Mouse (Mus musculus): ENCODE measurements around the gene Nup214. TPM values are rescaled to one million over a fixed set of nuclear protein-coding genes. Genes with fewer than 3 reads are reported as not detected.
A peak's percentile ranks its signal among the peaks of the same experiment; 100 is the strongest.

Nup214 gene
- total RNA-seq (2014; rRNA removed) (5.3 and 7.1 TPM in 2 replicates), polyA plus RNA-seq (2012; rRNA removed) (10.2 and 11.5 TPM in 2 replicates)

DNA sequence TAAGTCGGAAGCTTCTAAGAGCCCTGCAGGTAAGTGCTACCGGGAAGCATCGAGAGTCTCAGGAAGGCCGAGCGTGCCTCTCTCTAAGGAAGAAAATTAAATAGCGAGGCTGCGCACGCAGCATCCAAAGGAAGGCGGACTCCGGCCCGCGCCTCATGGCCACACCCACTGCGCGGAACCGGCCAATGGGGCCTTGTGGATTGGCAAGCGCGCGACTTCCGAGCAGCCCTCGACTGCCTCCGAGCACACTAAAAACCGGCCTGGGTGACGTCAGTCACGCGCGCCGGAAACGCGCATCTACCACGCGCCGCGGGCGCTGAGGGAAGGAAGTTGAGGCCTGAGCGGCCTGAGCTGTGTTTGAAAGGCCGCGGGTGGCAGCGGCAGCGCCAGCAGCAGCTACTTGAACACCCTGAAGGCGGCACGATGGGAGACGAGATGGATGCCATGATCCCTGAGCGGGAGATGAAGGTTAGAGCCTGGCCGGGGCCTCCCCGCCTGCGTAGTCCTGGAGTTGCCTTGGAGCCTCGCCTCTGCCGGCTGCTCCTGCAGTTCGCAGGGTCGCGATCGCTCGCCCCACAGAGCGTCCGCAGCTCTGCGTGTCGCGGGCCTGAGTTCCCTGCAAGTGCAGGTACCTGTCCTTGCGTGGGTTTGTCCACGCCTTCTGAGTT is at the start of gene Nup214:
Gene Nup214 (plus strand): TSS at position 296 of the 668 bp plus-strand sequence.
- Histone ChIP-seq H3K36me3 (ENCODE audit: control insufficient read depth, insufficient read depth, low read length) (peaks cover 17% of the 10 kb centered on the region), H3K9ac (ENCODE audit: low read depth, low read length) (peak within 1 kb of the TSS; percentile 88), H3K4me3 (ENCODE audit: insufficient read depth, low read depth, low read length) (peak within 1 kb of the TSS; percentile 85), H3K4me1 (ENCODE audit: control insufficient read depth, insufficient read depth, low read length) (peaks cover 3% of the 10 kb centered on the region), H3K27me3 (ENCODE audit: control insufficient read depth, insufficient read depth, low read length) (no peaks in the 10 kb centered on the region), H3K27ac (replicated peaks; ENCODE audit: insufficient read depth, low read depth, low read length) (peak within 1 kb of the TSS; percentile 7; the same call in 1 of the 2 replicates), H3K79me2 (ENCODE audit: control insufficient read depth, insufficient read depth, low read length) (peaks cover 5% of the 10 kb centered on the region; the same call in 1 of the 2 replicates)
- TF ChIP-seq POLR2A (IDR thresholded peaks at IDR 0.05; ENCODE audit: extremely low read depth, insufficient read depth, low read length) (peak; percentile 61; the same call in 1 of the 2 replicates), CTCF (IDR thresholded peaks at IDR 0.05; ENCODE audit: low read depth, low read length) (no peak)
- WGBS, result under 1% methylated on average over 60 of the region's 60 CpGs
- peak; percentile 92 for DNase-seq (ENCODE audit: extremely low read depth, low read depth, low spot score)

DNA sequence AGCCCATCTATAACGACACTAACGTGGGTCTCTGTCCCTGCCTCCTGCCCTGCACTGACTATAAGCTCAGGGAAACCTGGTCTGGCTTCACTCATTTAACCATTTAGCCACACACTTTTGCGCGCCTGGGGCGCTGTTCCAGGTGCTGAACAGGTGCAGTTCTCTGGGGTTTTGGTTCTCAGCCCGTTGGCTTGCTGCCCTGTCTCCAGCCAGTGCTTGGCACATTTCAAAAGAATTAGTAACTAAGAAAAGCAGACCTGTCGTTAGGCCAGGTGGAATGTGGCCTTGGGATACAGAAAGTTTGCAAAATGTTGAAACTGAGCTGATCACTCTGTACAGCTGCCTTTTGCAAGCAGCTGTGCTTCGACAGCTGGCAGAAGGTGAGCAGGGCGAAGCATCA is 49.4 kb upstream of the Nup214 start:
- no peak overlapping the region for H3K27ac ChIP-seq (replicated peaks; ENCODE audit: insufficient read depth, low read depth, low read length)
- 6% methylated on average over 9 of the region's 9 CpGs for WGBS
- H3K9ac ChIP-seq (ENCODE audit: low read depth, low read length), result no peak overlapping the region
- H3K4me3 ChIP-seq (ENCODE audit: insufficient read depth, low read depth, low read length), result no peak overlapping the region
- 0 out of 2 replicates have a peak, but pooled peaks cover 2% of the 10 kb centered on the region for H3K27me3 ChIP-seq (ENCODE audit: control insufficient read depth, insufficient read depth, low read length)
- TF ChIP-seq POLR2A (IDR thresholded peaks at IDR 0.05; ENCODE audit: extremely low read depth, insufficient read depth, low read length), result no peak
- peak; percentile 14; the same call in 1 of the 2 replicates for TF ChIP-seq CTCF (IDR thresholded peaks at IDR 0.05; ENCODE audit: low read depth, low read length)
- no peaks in the 10 kb centered on the region for H3K36me3 ChIP-seq (ENCODE audit: control insufficient read depth, insufficient read depth, low read length)
- 0 out of 2 replicates have a peak, but pooled peaks cover 1% of the 10 kb centered on the region for H3K4me1 ChIP-seq (ENCODE audit: control insufficient read depth, insufficient read depth, low read length)
- H3K79me2 ChIP-seq (ENCODE audit: control insufficient read depth, insufficient read depth, low read length), result no peaks in the 10 kb centered on the region
- DNase-seq (ENCODE audit: extremely low read depth, low read depth, low spot score), result peak; percentile 96

DNA sequence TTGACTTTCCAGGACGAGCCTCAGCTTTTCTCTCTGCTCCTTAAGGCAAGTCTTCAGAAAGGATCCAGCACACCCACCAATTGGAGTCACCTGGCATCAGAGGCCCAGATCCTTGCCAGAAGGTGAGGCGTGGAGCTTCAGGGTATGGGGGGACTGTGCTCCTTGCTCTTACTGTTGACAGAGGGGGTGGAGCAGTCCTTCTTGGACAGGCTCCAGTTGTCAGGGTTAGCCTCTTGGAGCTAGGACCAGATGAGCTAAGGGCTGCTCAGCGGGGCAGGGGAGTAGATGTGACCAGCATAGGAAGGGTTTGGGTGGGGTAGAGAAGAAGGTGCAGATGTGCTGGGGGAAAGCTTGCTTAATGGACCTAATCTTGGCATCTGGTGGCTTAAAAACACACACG is 48.3 kb upstream of the Nup214 start:
- no peak overlapping the region for H3K9ac ChIP-seq (ENCODE audit: low read depth, low read length)
- DNase-seq (ENCODE audit: extremely low read depth, low read depth, low spot score), result no peak
- WGBS, result 31% methylated on average over 4 of the region's 4 CpGs
- 0 out of 2 replicates have a peak, but pooled peaks cover 2% of the 10 kb centered on the region for H3K27me3 ChIP-seq (ENCODE audit: control insufficient read depth, insufficient read depth, low read length)
- H3K36me3 ChIP-seq (ENCODE audit: control insufficient read depth, insufficient read depth, low read length), result no peaks in the 10 kb centered on the region
- H3K4me1 ChIP-seq (ENCODE audit: control insufficient read depth, insufficient read depth, low read length), result 0 out of 2 replicates have a peak, but pooled peaks cover 1% of the 10 kb centered on the region
- H3K27ac ChIP-seq (replicated peaks; ENCODE audit: insufficient read depth, low read depth, low read length), result no peak overlapping the region
- TF ChIP-seq POLR2A (IDR thresholded peaks at IDR 0.05; ENCODE audit: extremely low read depth, insufficient read depth, low read length) (no peak), CTCF (IDR thresholded peaks at IDR 0.05; ENCODE audit: low read depth, low read length) (no peak)
- no peaks in the 10 kb centered on the region for H3K79me2 ChIP-seq (ENCODE audit: control insufficient read depth, insufficient read depth, low read length)
- no peak overlapping the region for H3K4me3 ChIP-seq (ENCODE audit: insufficient read depth, low read depth, low read length)

DNA sequence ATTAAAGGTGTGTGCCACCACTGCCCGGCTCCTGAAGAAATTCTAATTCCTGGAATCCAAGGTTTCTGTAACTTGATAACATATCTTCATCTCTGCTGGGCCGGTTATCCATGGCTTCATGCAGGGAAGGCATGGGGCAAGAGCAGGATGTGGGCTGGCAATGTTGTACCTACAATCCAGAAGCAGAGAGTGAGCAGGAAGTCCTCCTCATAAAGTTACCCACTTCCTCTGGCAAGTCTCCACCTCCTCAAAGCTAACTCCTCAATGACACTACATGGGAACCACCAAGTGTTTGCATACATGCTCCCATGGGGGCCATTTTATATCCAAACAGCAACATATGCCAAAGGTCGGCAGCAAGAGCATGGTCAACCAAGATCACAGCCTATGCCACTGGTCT is 44.6 kb upstream of the Nup214 start:
- DNase-seq (ENCODE audit: extremely low read depth, low read depth, low spot score), result no peak
- no peak for TF ChIP-seq POLR2A (IDR thresholded peaks at IDR 0.05; ENCODE audit: extremely low read depth, insufficient read depth, low read length)
- TF ChIP-seq CTCF (IDR thresholded peaks at IDR 0.05; ENCODE audit: low read depth, low read length), result no peak
- Histone ChIP-seq H3K27me3 (ENCODE audit: control insufficient read depth, insufficient read depth, low read length) (no peaks in the 10 kb centered on the region), H3K4me1 (ENCODE audit: control insufficient read depth, insufficient read depth, low read length) (peaks cover 5% of the 10 kb centered on the region; the same call in 1 of the 2 replicates), H3K36me3 (ENCODE audit: control insufficient read depth, insufficient read depth, low read length) (no peaks in the 10 kb centered on the region), H3K9ac (ENCODE audit: low read depth, low read length) (no peak overlapping the region), H3K4me3 (ENCODE audit: insufficient read depth, low read depth, low read length) (no peak overlapping the region), H3K79me2 (ENCODE audit: control insufficient read depth, insufficient read depth, low read length) (no peaks in the 10 kb centered on the region), H3K27ac (replicated peaks; ENCODE audit: insufficient read depth, low read depth, low read length) (no peak overlapping the region)
- WGBS, result 84% methylated on average over 3 of the region's 3 CpGs

DNA sequence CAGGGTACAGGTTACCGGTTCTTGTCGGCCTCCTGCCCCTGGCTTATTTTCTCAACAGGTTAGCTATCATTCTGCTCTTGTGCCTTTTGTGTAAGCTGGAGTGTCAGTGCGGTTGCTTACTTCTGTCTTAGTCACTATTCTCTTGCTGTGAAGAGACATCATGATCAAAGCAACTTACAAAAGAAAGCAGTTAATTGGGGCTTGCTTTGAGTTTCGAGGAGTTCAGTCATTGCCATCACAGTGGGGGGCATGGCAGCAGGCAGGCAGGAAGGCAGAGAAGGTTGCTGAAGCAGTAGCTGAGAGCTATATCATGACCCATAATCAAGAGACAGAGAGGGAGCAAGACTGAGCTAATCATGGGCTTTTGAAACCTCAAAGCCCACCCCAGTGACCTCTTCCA is 39.7 kb upstream of the Nup214 start:
- no peaks in the 10 kb centered on the region for H3K27me3 ChIP-seq (ENCODE audit: control insufficient read depth, insufficient read depth, low read length)
- TF ChIP-seq POLR2A (IDR thresholded peaks at IDR 0.05; ENCODE audit: extremely low read depth, insufficient read depth, low read length) (no peak), CTCF (IDR thresholded peaks at IDR 0.05; ENCODE audit: low read depth, low read length) (no peak)
- H3K9ac ChIP-seq (ENCODE audit: low read depth, low read length), result no peak overlapping the region
- H3K4me1 ChIP-seq (ENCODE audit: control insufficient read depth, insufficient read depth, low read length), result peaks cover 5% of the 10 kb centered on the region; the same call in 1 of the 2 replicates
- no peak overlapping the region for H3K27ac ChIP-seq (replicated peaks; ENCODE audit: insufficient read depth, low read depth, low read length)
- no peaks in the 10 kb centered on the region for H3K79me2 ChIP-seq (ENCODE audit: control insufficient read depth, insufficient read depth, low read length)
- WGBS, result 86% methylated on average over 4 of the region's 4 CpGs
- H3K36me3 ChIP-seq (ENCODE audit: control insufficient read depth, insufficient read depth, low read length), result no peaks in the 10 kb centered on the region
- H3K4me3 ChIP-seq (ENCODE audit: insufficient read depth, low read depth, low read length), result no peak overlapping the region
- no peak for DNase-seq (ENCODE audit: extremely low read depth, low read depth, low spot score)

- no peak for DNase-seq (ENCODE audit: extremely low read depth, low read depth, low spot score)
- no peaks in the 10 kb centered on the region for H3K79me2 ChIP-seq (ENCODE audit: control insufficient read depth, insufficient read depth, low read length)
- WGBS, result 55% methylated on average over 4 of the region's 4 CpGs
- H3K36me3 ChIP-seq (ENCODE audit: control insufficient read depth, insufficient read depth, low read length), result no peaks in the 10 kb centered on the region
- H3K9ac ChIP-seq (ENCODE audit: low read depth, low read length), result no peak overlapping the region
- TF ChIP-seq POLR2A (IDR thresholded peaks at IDR 0.05; ENCODE audit: extremely low read depth, insufficient read depth, low read length) (no peak), CTCF (IDR thresholded peaks at IDR 0.05; ENCODE audit: low read depth, low read length) (no peak)
- no peaks in the 10 kb centered on the region for H3K27me3 ChIP-seq (ENCODE audit: control insufficient read depth, insufficient read depth, low read length)
- H3K27ac ChIP-seq (replicated peaks; ENCODE audit: insufficient read depth, low read depth, low read length), result no peak overlapping the region
- no peak overlapping the region for H3K4me3 ChIP-seq (ENCODE audit: insufficient read depth, low read depth, low read length)
- H3K4me1 ChIP-seq (ENCODE audit: control insufficient read depth, insufficient read depth, low read length), result peaks cover 5% of the 10 kb centered on the region; the same call in 1 of the 2 replicates
Measured at GRCm38 (mm10) chr2:31935054-31935453, 39.2 kb upstream of the Nup214 start.
